Mouse (Mus musculus) liver, postnatal 0 days (tissue): ENCODE data around the gene Tmem234. TPM values are rescaled to one million over a fixed set of nuclear protein-coding genes. Genes with fewer than 3 reads are reported as not detected.
"Not testable (repeated sequence)": the region's sequence is repeated elsewhere in the genome, so short reads cannot be mapped to it uniquely, and the experiment has no call there.

ENCODE experiments used
- ATAC-seq: fragments of 200-750 bp; cut with Nextera tagmentation; 2 replicates; pipeline ENCODE4 v1.8.0; 2017; ENCODE audit warnings: mild to moderate bottlenecking, moderate library complexity
- DNase-seq: peaks from one replicate; pipeline ENCODE4 v3.0.0-alpha.2; 2016
- H3K27ac ChIP-seq: fragments of 300-500 bp; sonication (generic); 2 replicates; pipeline ENCODE4 v1.5.1; 2014; ENCODE audit warnings: antibody characterized with exemption, moderate library complexity, mild to moderate bottlenecking, low read depth
- H3K27me3 ChIP-seq: fragments of 300-500 bp; sonication (generic); 2 replicates; pipeline ENCODE4 v1.6.1; 2014; ENCODE audit warnings: low read length, control low read depth, mixed read lengths; ENCODE audit not compliant: insufficient read depth
- H3K36me3 ChIP-seq: fragments of 300-500 bp; sonication (generic); replicated peaks from 2 replicates; pipeline ENCODE4 v1.6.1; 2014; ENCODE audit warnings: mild to moderate bottlenecking, control low read depth, low read length, moderate library complexity, mixed read lengths; ENCODE audit not compliant: insufficient read depth
- H3K4me1 ChIP-seq: fragments of 300-500 bp; sonication (generic); 2 replicates; pipeline ENCODE4 v1.6.1; 2014; ENCODE audit warnings: antibody characterized with exemption, mild to moderate bottlenecking, control low read depth; ENCODE audit not compliant: insufficient read depth
- H3K4me2 ChIP-seq: fragments of 300-500 bp; sonication (generic); 2 replicates; pipeline ENCODE4 v1.6.1; 2014; ENCODE audit warnings: low read depth, mild to moderate bottlenecking, low read length, moderate library complexity, mixed read lengths
- H3K4me3 ChIP-seq: fragments of 300-500 bp; sonication (generic); 2 replicates; pipeline ENCODE4 v1.5.1; 2014; ENCODE audit warnings: low read depth, low read length
- H3K9ac ChIP-seq: fragments of 300-500 bp; sonication (generic); replicated peaks from 2 replicates; pipeline ENCODE4 v1.6.1; 2014; ENCODE audit warnings: mild to moderate bottlenecking, moderate library complexity
- H3K9me3 ChIP-seq: fragments of 300-500 bp; sonication (generic); 2 replicates; pipeline ENCODE4 v1.6.1; 2016; ENCODE audit warnings: mild to moderate bottlenecking, control low read depth, low read length, mixed read lengths
- CTCF ChIP-seq: sonication (generic); IDR thresholded peaks from 2 replicates; pipeline ENCODE4 v1.5.1; 2016; ENCODE audit warnings: antibody characterized with exemption, low read depth
- EP300 ChIP-seq: IDR thresholded peaks from 2 replicates; pipeline ENCODE4 v1.6.1; 2016; ENCODE audit warnings: antibody characterized with exemption, low read depth, mild to moderate bottlenecking
- WGBS: fragments of 180-500 bp; shearing (Covaris S2); extraction: QIAGEN DNeasy Blood & Tissue Kit; methylation state at CpG from one replicate; pipeline ENCODE4 v1.1.7; 2014; ENCODE audit not compliant: insufficient replicate concordance; 5-methylcytosine and 5-hydroxymethylcytosine counted together
- polyA plus RNA-seq: library from polyadenylated mRNA; unstranded; fragments of >200 nt; fragmentation: Nextera tagmentation; extraction: Ambion mirVana; gene quantifications from 2 replicates; pipeline ENCODE4 v1.2.1, GENCODE M21; 2015

Tmem234 gene
- 81.7 and 93.9 TPM in 2 replicates for polyA plus RNA-seq

DNA sequence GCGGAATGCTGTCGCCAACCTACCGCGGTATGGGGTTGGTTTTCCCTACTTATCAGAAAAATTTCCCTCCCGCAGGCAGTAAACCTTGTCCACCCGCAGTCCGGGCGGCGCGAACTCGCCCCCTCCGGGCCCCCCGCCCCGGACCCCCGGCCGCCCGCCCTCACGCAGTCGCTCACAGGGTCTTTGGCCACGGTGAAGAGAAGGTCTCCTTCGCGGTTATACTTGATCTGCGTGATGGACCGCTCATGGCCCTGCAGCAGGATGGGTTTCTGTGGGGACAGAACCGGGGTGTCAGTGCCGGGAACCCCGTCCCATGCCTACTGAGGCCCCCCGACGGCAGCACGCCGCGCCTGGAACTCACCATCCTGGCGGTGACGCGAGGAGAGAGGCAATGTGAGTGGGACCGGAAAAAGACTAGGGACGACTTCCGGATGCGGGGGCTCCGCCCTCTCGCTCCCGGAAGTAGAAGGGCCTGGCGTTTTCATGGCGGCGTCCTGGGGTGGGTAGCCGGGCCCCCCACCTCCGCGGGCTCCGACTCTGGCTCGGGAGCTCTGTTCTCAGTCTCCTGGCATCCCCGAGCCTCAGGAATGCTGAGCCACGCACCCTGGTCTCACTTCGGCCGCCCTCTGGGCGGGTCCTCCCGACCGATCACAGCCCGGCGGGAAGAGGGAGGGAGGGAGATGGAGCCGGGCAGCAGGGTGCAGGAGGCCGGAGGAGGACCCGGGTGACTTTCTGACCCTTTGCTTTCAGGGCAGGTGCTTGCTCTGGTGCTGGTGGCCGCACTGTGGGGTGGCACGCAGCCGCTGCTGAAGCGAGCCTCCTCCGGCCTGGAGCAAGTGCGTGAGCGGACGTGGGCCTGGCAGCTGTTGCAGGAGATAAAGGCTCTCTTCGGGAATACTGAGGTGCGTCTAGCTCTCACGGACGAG lies at the start of gene Tmem234, which contains the start of gene Eif3i:
Gene Tmem234 (plus strand): TSS at position 436 of the 926 bp plus-strand sequence.
Gene Eif3i (minus strand): TSS at position 416 of the 926 bp plus-strand sequence.
- peaks cover 23% of the 10 kb centered on the region for H3K4me1 ChIP-seq

DNA sequence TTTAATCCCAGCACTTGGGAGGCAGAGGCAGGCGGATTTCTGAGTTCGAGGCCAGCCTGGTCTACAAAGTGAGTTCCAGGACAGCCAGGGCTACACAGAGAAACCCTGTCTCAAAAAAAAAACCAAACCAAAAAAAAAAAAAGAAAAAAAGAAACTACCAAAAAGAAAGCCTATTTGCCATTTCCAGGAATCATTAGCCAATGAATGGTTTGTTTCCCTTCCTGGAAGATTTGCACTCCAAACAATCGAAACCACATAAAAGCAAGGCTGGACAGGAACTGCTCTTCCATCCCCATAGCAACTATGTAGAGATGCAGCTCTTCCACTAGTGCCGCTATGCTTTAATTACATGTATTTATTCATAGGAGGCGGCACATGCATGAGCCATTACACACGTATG lies 46.0 kb upstream of the Tmem234 start:
- not testable (repeated sequence) for H3K4me3 ChIP-seq, H3K27ac ChIP-seq, ATAC-seq, H3K4me2 ChIP-seq, H3K36me3 ChIP-seq, H3K9me3 ChIP-seq, H3K27me3 ChIP-seq, DNase-seq, H3K9ac ChIP-seq
- H3K4me1 ChIP-seq: peaks cover 23% of the 10 kb centered on the region
- 90% methylated on average over 6 of the region's 6 CpGs for WGBS

More for the DNA sequence above, at the start of gene Tmem234, which contains the start of gene Eif3i:
- Histone ChIP-seq H3K4me3 (peak within 1 kb of the TSS; percentile 79), H3K9ac (peak within 1 kb of the TSS; percentile 83), H3K4me2 (peak within 1 kb of the TSS; percentile 99), H3K27ac (peak within 1 kb of the TSS; percentile 75), H3K36me3 (peaks cover 44% of the 10 kb centered on the region), H3K9me3 (no peaks in the 10 kb centered on the region), H3K27me3 (no peaks in the 10 kb centered on the region)
- TF ChIP-seq EP300 (peak; percentile 34; the same call in 1 of the 2 replicates), CTCF (peak; percentile 23; the same call in 1 of the 2 replicates)
- peak; percentile 88 for DNase-seq
- ATAC-seq: peak; percentile 94
- under 1% methylated on average over 63 of the region's 74 CpGs for WGBS

DNA sequence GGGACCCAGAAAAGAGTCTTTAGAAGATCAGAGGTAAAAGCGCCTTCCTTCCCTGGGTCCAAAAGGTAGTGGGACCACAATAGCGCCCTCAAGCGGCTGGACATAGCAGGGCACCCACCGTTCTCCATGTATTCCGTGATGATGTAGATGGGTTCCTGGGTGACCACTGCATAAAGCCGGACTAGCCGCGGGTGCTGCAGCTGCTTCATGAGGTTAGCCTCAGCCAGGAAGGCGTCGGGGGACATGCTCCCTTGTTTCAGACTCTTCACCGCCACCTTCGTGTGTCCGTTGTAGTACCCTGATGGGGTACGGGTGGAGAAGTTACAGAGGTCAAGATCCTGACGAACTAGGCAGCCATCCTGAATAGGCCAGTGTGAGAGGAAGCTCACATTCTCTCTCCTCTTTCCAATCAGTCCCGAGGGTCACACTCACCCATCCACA lies 45.0 kb upstream of the Tmem234 start:
- DNase-seq: peak; percentile 76
- Histone ChIP-seq H3K27ac (no peak overlapping the region), H3K4me1 (peaks cover 23% of the 10 kb centered on the region), H3K9ac (peak overlapping the region; percentile 56), H3K9me3 (no peaks in the 10 kb centered on the region), H3K27me3 (no peaks in the 10 kb centered on the region), H3K4me2 (peak overlapping the region; percentile 95), H3K4me3 (peak overlapping the region; percentile 57), H3K36me3 (no peaks in the 10 kb centered on the region)
- 6% methylated on average over 16 of the region's 16 CpGs for WGBS
- TF ChIP-seq EP300 (no peak), CTCF (peak; percentile 82)
- ATAC-seq: no peak

DNA sequence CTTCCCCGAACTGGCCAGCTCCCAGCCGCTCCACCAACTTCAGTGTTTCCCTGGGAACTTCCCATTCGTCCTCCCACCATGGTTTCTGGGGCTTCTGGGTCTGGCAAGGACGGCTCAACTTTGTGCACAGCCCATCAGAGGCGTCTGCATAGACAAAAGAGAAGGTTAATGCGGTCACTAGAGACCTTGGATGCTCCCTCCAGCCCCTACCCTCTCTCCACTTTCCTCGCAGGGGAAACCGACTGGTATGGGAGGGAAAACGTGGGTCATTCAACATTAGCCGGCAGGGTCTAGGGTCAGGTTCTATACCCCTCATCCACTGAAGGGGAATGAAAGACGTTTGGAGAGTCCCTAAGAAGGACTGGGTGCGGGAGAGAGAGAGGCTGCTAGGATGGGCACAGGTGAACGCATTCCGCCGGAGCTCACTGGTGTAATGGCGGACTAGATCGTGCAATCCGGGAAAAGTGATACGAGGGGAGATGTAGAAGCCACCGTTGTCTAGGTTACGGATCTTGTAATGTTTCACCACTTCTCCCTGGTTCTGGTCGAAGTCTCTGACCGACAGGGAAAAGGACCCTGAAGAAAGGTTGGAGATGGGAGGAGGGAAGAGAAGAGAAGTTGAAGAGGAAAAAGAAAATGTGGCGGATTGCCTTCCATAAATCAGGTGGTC lies 44.5 kb upstream of the Tmem234 start:
- no peaks in the 10 kb centered on the region for H3K36me3 ChIP-seq
- no peaks in the 10 kb centered on the region for H3K9me3 ChIP-seq
- peak; percentile 31 for ATAC-seq
- H3K27ac ChIP-seq: no peak overlapping the region
- DNase-seq: no peak
- no peaks in the 10 kb centered on the region for H3K27me3 ChIP-seq
- H3K4me3 ChIP-seq: peak overlapping the region; percentile 57
- peak overlapping the region; percentile 56 for H3K9ac ChIP-seq
- TF ChIP-seq EP300 (no peak), CTCF (no peak)
- peaks cover 23% of the 10 kb centered on the region for H3K4me1 ChIP-seq
- H3K4me2 ChIP-seq: peak overlapping the region; percentile 95
- 1% methylated on average over 24 of the region's 24 CpGs for WGBS

DNA sequence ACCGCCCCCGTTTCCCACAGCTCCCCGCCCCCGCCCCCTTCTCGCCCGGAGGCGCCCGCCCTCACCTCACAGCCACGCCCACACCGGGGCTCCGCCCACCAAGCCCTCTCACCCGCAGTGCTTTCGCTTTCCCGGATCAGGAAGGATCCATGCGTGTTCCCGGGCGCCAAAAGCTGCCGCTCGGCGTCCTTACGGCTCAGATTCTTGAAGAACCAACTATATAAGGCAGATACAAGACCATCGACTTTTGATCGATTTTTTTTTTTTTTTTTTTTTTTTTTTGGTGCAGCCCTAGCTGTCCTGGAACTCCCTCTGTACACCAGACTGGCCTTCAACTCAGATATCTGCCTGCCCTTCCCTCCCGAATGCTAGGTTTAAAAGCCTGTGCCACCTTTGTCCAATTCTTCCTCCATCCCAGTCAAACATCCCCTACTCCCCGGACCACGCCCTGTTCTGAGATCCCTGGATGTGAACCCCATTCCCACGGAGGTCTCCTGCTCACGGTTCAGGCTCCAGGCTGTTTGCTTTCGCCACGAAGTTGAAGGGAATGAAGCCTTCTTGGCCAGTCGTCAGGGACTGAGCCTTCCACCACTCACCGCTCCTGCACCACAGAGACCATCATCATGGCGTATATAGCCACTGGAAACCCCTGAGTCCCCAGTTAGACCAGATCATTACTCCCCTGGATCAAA lies 43.8 kb upstream of the Tmem234 start:
- H3K4me2 ChIP-seq: peak overlapping the region; percentile 95
- H3K4me3 ChIP-seq: peak overlapping the region; percentile 57
- 7% methylated on average over 29 of the region's 33 CpGs for WGBS
- no peak for TF ChIP-seq EP300
- TF ChIP-seq CTCF: no peak
- no peaks in the 10 kb centered on the region for H3K9me3 ChIP-seq
- peaks cover 23% of the 10 kb centered on the region for H3K4me1 ChIP-seq
- H3K36me3 ChIP-seq: no peaks in the 10 kb centered on the region
- DNase-seq (peak; percentile 96), ATAC-seq (peak; percentile 84)
- H3K9ac ChIP-seq: peak overlapping the region; percentile 56
- H3K27ac ChIP-seq: peak overlapping the region; percentile 67
- H3K27me3 ChIP-seq: no peaks in the 10 kb centered on the region
